Mouse (Mus musculus): Measurements from ENCODE around the gene Rd3. TPM values are rescaled to one million over a fixed set of nuclear protein-coding genes. Genes with fewer than 3 reads are reported as not detected.
A peak's percentile ranks its signal among the peaks of the same experiment; 100 is the strongest.

The Rd3 gene
- not detected for total RNA-seq (2021)
- long read RNA-seq, experiment 1: 0 reads
- long read RNA-seq, experiment 2, partial matches to known transcripts: 0 of 1 reads
- long read RNA-seq, experiment 2, other reads (novel, unspliced or antisense): 1 of 1 reads

- DNase-seq (ENCODE audit: low spot score in 2 of 2): peak in 1 of 2 experiments; percentile 47
These were observed at the start of gene Rd3 for GRCm38 (mm10) chr1:191977187-191977586. Rd3 (plus strand) TSS chr1:191977370.

GRCm38 (mm10) chr1:191928345-191928744 is 48.8 kb upstream of the Rd3 start:
- DNase-seq (ENCODE audit: low spot score in 2 of 2): no peak

GRCm38 (mm10) chr1:191929065-191929464 is 48.1 kb upstream of the Rd3 start:
- DNase-seq (ENCODE audit: low spot score in 2 of 2): no peak

- peak in 1 of 2 experiments; percentile 30 for DNase-seq (ENCODE audit: low spot score in 2 of 2)
These were observed 47.2 kb upstream of the Rd3 start for GRCm38 (mm10) chr1:191929897-191930524.

GRCm38 (mm10) chr1:191930525-191931105 is 46.6 kb upstream of the Rd3 start:
- DNase-seq (ENCODE audit: low spot score in 2 of 2): no peak

GRCm38 (mm10) chr1:191932286-191932985 is 44.7 kb upstream of the Rd3 start:
- DNase-seq (ENCODE audit: low spot score in 2 of 2): no peak

GRCm38 (mm10) chr1:191932986-191933632 is 44.1 kb upstream of the Rd3 start:
- DNase-seq (ENCODE audit: low spot score in 2 of 2): no peak

- no peak for DNase-seq (ENCODE audit: low spot score in 2 of 2)
These were observed 33.5 kb upstream of the Rd3 start for GRCm38 (mm10) chr1:191943638-191944037.

- no peak for DNase-seq (ENCODE audit: low spot score in 2 of 2)
These were observed 31.8 kb upstream of the Rd3 start for GRCm38 (mm10) chr1:191945341-191945740.

GRCm38 (mm10) chr1:191945756-191946155 is 31.4 kb upstream of the Rd3 start:
- DNase-seq (ENCODE audit: low spot score in 2 of 2): no peak

GRCm38 (mm10) chr1:191946261-191946660 is 30.9 kb upstream of the Rd3 start:
- DNase-seq (ENCODE audit: low spot score in 2 of 2): no peak

- DNase-seq (ENCODE audit: low spot score in 2 of 2): no peak
These were observed 30.3 kb upstream of the Rd3 start for GRCm38 (mm10) chr1:191946835-191947234.

GRCm38 (mm10) chr1:191947796-191948195 is 29.4 kb upstream of the Rd3 start:
- DNase-seq (ENCODE audit: low spot score in 2 of 2): no peak

GRCm38 (mm10) chr1:191948600-191948999 is 28.6 kb upstream of the Rd3 start:
- no peak for DNase-seq (ENCODE audit: low spot score in 2 of 2)

GRCm38 (mm10) chr1:191950611-191951010 is 26.6 kb upstream of the Rd3 start:
- DNase-seq (ENCODE audit: low spot score in 2 of 2): no peak

GRCm38 (mm10) chr1:191952733-191953335 is 24.3 kb upstream of the Rd3 start:
- no peak for DNase-seq (ENCODE audit: low spot score in 2 of 2)

- DNase-seq (ENCODE audit: low spot score in 2 of 2): no peak
These were observed 22.1 kb upstream of the Rd3 start for GRCm38 (mm10) chr1:191955101-191955500.

GRCm38 (mm10) chr1:191956261-191956660 is 20.9 kb upstream of the Rd3 start:
- DNase-seq (ENCODE audit: low spot score in 2 of 2): no peak

GRCm38 (mm10) chr1:191956871-191957270 is 20.3 kb upstream of the Rd3 start:
- DNase-seq (ENCODE audit: low spot score in 2 of 2): no peak

- DNase-seq (ENCODE audit: low spot score in 2 of 2): no peak
These were observed 19.8 kb upstream of the Rd3 start for GRCm38 (mm10) chr1:191957321-191957720.

- no peak for DNase-seq (ENCODE audit: low spot score in 2 of 2)
These were observed 16.2 kb upstream of the Rd3 start for GRCm38 (mm10) chr1:191960946-191961345.

All from gastrocnemius, postnatal 4 days (tissue).